Mouse (Mus musculus): ENCODE measurements around the gene Rab34.
"Not testable (repeated sequence)": the region's sequence is repeated elsewhere in the genome, so short reads cannot be mapped to it uniquely, and the experiment has no call there.

Gene Rab34

DNA sequence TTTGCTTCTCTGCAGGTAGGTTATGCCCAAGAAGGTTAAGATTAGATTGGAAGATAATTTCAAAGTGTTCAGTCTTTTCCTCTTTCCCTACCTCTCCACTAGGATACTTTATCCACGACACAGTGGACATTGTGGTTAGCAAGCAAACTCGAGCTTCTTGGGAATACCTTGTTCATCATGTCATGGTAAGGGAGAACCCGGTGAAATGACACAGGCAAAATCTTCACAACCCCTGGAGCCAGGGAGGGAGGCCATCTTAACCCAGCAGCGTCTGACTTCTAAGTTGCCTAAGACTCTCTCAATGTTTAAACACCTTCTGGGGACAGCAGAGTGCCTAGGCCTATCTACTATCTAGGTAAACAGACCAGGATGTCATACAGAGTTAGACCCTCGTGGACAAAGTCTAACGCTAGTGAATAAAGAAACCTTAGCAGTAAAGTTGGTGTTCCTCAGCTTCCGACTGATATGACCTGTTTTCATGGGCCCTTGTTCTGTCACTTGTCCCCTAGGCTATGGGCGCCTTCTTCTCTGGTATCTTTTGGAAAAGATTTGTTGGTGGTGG is 8.7 kb upstream of the Rab34 start:
- in situ Hi-C loops (cut with MboI, MseI): no loop called here

- in situ Hi-C loops (cut with MboI, MseI): no loop called here
Observed at GRCm38 (mm10) chr11:78180081-78180761, 8.0 kb upstream of the Rab34 start.

- in situ Hi-C loops (cut with MboI, MseI): no loop called here
Observed at GRCm38 (mm10) chr11:78181830-78182357, 6.3 kb upstream of the Rab34 start.

DNA sequence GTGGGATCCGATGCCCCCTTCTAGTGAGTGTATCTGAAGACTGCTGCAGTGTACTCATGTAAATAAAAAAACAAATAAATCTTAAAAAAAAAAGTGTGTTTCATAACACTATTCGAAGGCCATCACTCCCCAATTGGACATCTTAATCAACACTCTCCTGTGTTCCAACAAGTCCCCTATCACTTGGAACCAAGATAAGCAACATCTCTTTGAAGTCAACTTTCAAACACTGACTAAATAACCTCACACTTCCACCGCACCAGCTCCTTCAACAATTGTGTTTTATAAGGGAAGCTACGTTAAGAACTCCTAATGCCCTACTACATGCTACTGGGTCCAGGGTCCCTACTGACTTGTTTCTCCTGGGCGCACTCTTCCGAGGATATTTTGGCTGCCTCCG is 5.8 kb upstream of the Rab34 start:
- in situ Hi-C loops (cut with MboI, MseI): no loop called here

DNA sequence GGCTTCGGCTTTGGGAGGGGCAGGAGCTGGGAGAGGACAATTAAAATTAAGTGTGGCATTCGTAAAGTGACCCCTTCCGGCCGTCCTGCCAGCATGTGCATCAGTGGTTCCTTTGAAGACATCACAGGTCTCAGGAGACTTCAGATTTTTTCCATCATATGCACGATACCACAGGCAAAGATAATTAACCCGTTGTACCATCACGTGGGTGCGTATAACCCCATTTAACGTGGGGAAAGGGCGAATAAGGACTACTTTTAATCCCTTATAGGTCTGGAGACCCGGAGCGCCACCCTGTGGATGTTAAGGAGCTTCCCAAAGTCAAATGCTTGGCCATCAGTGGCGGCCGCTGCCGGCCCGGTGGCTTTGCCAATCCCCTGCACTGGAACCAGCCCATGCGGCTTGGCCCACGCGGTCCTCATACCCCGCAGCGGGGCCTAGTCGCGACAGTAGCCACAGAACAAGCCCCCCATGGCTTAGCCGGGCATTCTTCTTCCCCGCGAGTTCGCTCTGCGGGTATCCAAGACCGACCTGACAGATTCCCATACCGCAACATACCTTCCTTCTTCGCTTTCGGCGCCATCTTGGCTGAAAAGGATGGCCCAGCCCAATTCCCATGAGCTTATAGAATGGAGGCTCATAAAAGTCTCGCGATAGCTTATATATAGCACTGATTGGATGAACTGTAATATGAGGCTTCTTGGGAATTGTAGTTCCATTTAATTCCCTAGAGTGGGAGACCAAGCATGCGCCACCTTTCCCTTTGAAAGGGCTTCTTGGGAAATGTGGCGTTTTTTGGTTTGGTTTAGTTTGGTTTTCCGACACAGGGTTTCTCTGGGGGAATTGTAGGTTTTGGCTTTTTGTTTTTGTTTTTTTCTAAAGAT is 5.0 kb upstream of the Rab34 start, which contains the start of gene Rpl23a:
Gene Rpl23a (minus strand): TSS at position 624 of the 884 bp plus-strand sequence.
- in situ Hi-C loops (cut with MboI, MseI): no loop called here

- in situ Hi-C loops (cut with MboI, MseI): no loop called here
Observed at GRCm38 (mm10) chr11:78183884-78184514, 4.2 kb upstream of the Rab34 start.

GRCm38 (mm10) chr11:78184702-78185101 is 3.5 kb upstream of the Rab34 start:
- in situ Hi-C loops (cut with MboI, MseI): not testable (repeated sequence)

DNA sequence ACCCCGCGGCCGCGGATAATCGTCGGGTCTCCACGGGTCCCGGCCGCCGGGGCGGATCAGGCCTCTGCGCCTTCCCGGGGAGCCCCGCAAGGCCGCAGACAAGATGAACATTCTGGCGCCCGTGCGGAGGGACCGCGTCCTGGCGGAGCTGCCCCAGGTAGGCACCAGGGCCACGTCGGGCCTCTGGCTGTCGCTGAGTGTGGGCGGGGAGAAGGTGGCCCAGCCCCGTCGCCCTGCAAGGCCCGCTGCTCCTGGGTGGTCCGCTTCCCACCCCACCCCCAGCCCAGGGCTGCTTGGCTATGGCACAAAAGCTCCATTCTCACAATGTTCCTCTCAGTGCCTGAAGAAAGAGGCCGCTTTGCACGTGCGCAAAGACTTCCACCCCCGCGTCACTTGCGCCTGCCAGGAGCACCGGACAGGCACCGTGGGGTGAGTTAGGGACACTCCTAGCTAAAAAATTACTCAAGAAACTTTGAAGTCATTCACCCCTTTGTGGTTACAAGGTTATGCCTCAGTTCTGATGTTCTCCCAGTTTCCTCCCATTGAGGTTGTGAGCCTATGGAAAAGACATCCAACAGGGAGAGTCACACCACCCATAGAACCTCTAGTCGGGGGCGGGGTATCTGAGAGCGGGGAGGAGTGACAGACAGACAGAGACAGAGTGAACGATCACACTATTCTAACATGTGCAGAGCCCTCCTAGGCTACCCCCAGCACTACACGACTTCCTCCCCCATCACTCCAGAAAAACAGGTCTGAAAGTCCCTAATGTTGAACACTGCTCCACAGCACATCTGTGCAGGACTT is 1.2 kb downstream of the Rab34 start:
- in situ Hi-C loops (cut with MboI, MseI): no loop called here

DNA sequence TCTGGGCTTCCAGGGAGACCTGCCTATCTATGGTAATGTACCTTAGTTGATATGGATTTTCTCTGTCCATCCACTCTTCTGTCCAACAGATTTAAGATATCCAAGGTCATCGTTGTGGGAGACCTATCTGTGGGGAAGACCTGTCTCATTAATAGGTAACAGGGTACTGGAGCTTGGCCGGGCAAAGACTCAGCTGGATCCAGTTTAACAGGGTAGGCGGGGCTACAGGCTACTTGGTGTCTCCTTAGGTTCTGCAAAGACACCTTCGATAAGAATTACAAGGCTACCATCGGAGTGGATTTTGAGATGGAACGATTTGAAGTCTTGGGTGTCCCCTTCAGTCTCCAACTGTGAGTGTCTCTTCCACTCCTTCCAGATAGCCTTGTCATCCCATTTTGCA is 1.8 kb downstream of the Rab34 start:
- in situ Hi-C loops (cut with MboI, MseI): no loop called here

- in situ Hi-C loops (cut with MboI, MseI): no loop called here
Observed at GRCm38 (mm10) chr11:78193113-78193512, 4.9 kb downstream of the Rab34 start, which contains the start of gene Proca1. Proca1 (plus strand) TSS chr11:78193392.

DNA sequence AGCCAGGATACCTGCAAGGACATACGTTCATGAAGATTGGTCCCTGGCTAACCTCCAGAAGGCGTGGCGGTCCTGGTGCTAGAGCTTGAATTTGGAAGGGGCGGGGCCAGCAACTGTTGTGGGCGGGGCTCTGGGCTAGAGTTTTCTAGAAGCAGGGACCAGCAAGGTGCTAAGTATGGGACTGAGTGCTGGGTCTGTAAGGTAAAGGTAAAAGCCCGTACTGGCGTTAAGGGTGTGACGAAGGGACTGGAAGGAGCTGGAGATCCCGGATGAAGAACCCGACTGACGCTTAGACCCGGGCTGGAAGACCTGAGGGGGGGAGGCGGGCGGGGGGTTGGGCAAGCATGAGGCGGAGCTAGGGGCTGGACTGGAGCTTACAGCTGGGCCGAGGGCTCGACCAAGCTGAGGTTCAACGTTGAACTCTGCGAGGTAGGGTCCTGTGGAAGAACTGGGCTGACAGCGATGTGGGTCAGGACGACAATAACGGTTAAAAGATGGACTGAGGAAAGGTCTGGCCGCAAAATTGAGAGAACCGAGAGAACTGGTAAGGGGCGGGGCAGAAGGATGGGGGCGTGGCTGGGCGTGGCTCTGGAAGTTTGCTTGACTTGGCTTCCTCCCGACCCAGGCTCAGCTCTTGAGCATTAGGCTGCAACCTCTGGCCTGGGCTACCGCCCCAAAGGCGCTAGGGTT is 6.3 kb downstream of the Rab34 start:
- in situ Hi-C loops (cut with MboI, MseI): no loop called here

DNA sequence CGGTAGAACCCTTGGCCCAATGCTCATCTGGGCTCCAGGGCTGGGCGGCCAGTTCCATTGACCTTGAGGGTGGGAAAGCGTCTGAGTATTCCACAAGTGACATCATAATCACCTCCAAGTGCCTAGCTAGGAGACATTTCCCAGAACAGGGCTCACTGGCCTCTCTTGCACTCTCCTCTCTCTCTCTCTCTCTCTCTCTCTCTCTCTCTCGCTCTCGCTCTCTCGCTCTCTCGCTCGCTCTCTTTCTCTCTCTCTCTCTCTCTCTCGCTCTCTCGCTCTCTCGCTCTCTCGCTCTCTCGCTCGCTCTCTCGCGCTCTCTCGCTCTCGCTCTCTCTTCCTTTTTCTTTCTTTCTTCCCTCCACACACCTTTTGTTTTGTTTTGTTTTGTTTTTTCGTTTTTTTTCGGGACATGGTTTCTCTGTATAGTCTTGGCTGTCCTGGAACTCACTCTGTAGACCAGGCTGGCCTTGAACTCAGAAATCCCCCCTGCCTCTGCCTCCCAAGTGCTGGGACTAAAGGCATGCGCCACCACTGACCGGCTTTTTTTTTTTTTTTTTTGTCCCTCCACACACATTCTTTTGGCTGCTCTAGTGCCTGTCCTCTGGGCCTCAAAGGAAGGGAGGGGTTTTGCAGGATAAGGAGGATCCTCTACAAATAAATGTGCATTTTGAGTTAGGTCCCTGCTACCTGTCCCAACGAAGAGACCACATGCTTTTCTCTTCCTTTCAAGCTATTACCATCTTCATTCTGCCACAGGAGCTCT is 7.1 kb downstream of the Rab34 start:
- in situ Hi-C loops (cut with MboI, MseI): no loop called here

GRCm38 (mm10) chr11:78202372-78202771 is 14.1 kb downstream of the Rab34 start:
- in situ Hi-C loops (cut with MboI, MseI): no loop called here

DNA sequence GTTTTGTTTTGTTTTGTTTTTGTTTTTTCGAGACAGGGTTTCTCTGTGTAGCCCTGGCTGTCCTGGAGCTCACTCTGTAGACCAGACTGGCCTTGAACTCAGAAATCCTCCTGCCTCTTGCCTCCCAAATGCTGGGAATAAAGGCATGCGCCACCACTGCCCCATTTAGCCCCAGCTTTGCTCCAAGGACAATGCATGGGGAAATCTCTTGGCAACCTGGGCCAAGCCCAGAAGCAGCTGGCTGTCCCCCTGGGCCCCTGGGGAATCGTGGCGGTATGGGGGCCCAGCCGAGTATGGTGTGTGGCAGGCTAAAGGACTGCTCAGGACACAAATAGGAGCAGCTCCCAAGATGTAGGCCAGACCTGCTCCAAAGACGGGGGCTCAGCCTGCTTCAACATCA is 16.1 kb downstream of the Rab34 start:
- in situ Hi-C loops (cut with MboI, MseI): no loop called here

GRCm38 (mm10) chr11:78205361-78206206 is 17.4 kb downstream of the Rab34 start:
- in situ Hi-C loops (cut with MboI, MseI): no loop called here

DNA sequence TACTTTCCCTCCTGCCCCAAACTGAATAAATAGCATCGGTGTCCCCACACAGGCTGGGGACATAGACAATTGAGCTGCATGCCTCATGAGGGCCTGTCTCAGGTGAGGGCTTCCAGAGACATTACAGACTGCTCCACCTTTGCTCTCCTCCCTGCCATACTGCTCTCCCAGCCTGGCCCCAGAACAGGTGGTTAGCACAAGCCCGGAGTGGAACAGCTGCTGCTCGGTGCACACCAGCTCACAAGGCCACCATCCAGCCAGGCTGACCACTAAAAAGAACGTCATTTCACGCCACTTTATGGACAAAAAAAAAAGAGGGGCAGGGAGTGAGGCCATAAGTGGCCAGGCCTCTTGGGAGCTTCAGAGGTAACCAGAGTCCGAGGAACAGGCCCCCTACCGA is 19.0 kb downstream of the Rab34 start:
- in situ Hi-C loops (cut with MboI, MseI): no loop called here

DNA sequence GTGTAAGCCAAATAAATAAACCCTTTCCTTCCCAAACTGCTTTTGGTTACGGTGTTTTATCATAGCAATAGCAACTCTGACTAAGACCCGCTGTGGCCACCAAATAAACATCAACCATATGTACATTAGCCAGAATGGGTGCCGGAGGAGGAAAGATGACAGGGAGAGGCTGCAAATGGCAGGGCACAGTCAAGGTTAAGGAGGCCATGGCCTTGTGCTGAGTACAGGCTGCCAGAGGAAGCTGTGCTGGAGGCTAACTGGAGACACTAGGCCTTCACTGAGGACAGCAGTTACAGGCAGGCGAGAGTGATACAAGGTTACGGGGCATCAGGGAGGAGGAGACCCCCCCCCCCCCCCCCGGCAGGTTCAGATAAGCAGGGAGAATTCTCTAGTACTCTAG is 21.7 kb downstream of the Rab34 start:
- in situ Hi-C loops (cut with MboI, MseI): no loop called here

GRCm38 (mm10) chr11:78210615-78211014 is 22.4 kb downstream of the Rab34 start:
- in situ Hi-C loops (cut with MboI, MseI): no loop called here

DNA sequence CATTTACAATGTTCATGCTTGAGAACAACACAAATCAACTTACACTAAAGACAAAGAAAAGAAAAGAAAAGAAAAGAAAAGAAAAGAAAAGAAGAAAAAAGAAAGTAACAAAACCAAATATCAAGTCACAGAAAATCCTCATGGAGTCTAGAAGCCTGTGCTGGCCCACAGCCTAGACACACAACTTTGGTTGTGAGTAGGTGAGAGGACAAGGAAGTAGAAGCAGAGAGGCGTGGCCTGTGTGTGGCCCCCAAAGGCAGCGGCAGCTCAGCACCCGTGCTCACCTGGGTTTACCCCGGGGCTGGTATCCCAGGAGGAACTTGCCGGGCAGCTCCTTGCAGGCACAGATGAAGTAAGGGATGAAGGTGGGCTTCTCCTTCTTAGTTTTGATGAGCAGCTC is 23.3 kb downstream of the Rab34 start:
- in situ Hi-C loops (cut with MboI, MseI): no loop called here
